Comparison of ENCODE assay signal across 10 mouse cellular contexts in genomic region chr11:98031443-98031770, GRCm38 (mm10). TPM values are rescaled to one million over a fixed set of nuclear protein-coding genes. Genes with fewer than 3 reads are reported as not detected.
DNase-seq lines count a peak whose midpoint lies in the region; ATAC-seq and TF ChIP-seq lines count a peak whose summit lies in the region.
"Had no signal": no experiment of that assay in that cellular context is flagged by ENCODE, and none has a peak within 500 bp of the region (broad histone marks: within the 10 kb centered on the region; RNA-seq: fewer than 3 reads in every experiment).

No protein-coding gene starts in this region.

- peak; percentile 51 for TF ChIP-seq POLR2A in myocyte (IDR thresholded peaks at IDR 0.05; ENCODE audit: insufficient read length, low read depth)
- TF ChIP-seq POLR2A in thymus, adult 2 months (IDR thresholded peaks at IDR 0.05; ENCODE audit: control insufficient read depth, extremely low read depth, insufficient read depth, low read length, poor library complexity), result no peak

- H3K4me1 ChIP-seq in hindbrain, embryonic 10.5 days (replicated peaks), result peaks cover 37% of the 10 kb centered on the region
- H3K4me1 ChIP-seq in hindbrain, embryonic 12.5 days, result peaks cover 28% of the 10 kb centered on the region
- no peaks in the 10 kb centered on the region; the same call in 1 of the 2 replicates for H3K4me1 ChIP-seq in thymus, adult 2 months (replicated peaks; ENCODE audit: control insufficient read depth, insufficient read depth, low read length)

- intact Hi-C loops in heart, postnatal 36 days (cut with DNase I), result loop anchor here (1.0 kb wide), 1 partner anchor 44 kb away; no protein-coding TSS in a partner anchor
- intact Hi-C loops in left cerebral cortex, postnatal 10 days (cut with DNase I), result loop anchor here (2.0 to 10.0 kb wide), 2 partner anchors 43 to 173 kb away; partner anchors contain the start of gene Cdk12

- no peak for ATAC-seq in hindbrain, embryonic 12.5 days (ENCODE audit: low FRiP score)

- WGBS in hindbrain, embryonic 10.5 days, result 10% methylated on average over 5 of the region's 5 CpGs
- 8% methylated on average over 5 of the region's 5 CpGs for WGBS in hindbrain, embryonic 12.5 days
- 23% methylated on average over 5 of the region's 5 CpGs for WGBS in thymus, adult 2 months

- no peak for TF ChIP-seq CTCF in thymus, adult 2 months (IDR thresholded peaks at IDR 0.05; ENCODE audit: borderline replicate concordance, control insufficient read depth, extremely low read depth, insufficient read depth, low read length, poor library complexity)

- H3K36me3 ChIP-seq in hindbrain, embryonic 10.5 days, result peaks cover 36% of the 10 kb centered on the region
- peaks cover 33% of the 10 kb centered on the region for H3K36me3 ChIP-seq in hindbrain, embryonic 12.5 days
- peaks cover 33% of the 10 kb centered on the region for H3K36me3 ChIP-seq in myocyte (ENCODE audit: control insufficient read depth, insufficient read depth)
- peaks cover 30% of the 10 kb centered on the region for H3K36me3 ChIP-seq in thymus, adult 2 months (ENCODE audit: control insufficient read depth, insufficient read depth, low read length)

- H3K27me3 ChIP-seq in hindbrain, embryonic 10.5 days (ENCODE audit: insufficient read depth, poor library complexity, severe bottlenecking), result peaks cover 17% of the 10 kb centered on the region
- H3K27me3 ChIP-seq in hindbrain, embryonic 12.5 days, result peaks cover under 1% of the 10 kb centered on the region
- no peaks in the 10 kb centered on the region for H3K27me3 ChIP-seq in myocyte (ENCODE audit: control insufficient read depth, insufficient read depth, insufficient read length)
- H3K27me3 ChIP-seq in thymus, adult 2 months (ENCODE audit: control insufficient read depth, insufficient read depth, low read length), result peaks cover 3% of the 10 kb centered on the region; the same call in 1 of the 2 replicates

- H3K27ac ChIP-seq in hindbrain, embryonic 10.5 days, result no peak overlapping the region
- no peak overlapping the region; the same call in 1 of the 2 replicates for H3K27ac ChIP-seq in hindbrain, embryonic 12.5 days
- no peak overlapping the region for H3K27ac ChIP-seq in thymus, adult 2 months (ENCODE audit: control insufficient read depth, insufficient read depth, low read length)
- H3K27ac ChIP-seq: embryonic facial prominence, embryonic 13.5 days had no signal

- no peaks in the 10 kb centered on the region for H3K9me3 ChIP-seq in hindbrain, embryonic 10.5 days
- no peaks in the 10 kb centered on the region for H3K9me3 ChIP-seq in hindbrain, embryonic 12.5 days (replicated peaks)
- H3K9me3 ChIP-seq: embryonic facial prominence, embryonic 13.5 days; megakaryocyte, embryonic 14.5 days had no signal

- peaks cover 21% of the 10 kb centered on the region for H3K79me2 ChIP-seq in myocyte (ENCODE audit: control insufficient read depth, insufficient read depth)

- no peak overlapping the region for H3ac ChIP-seq in myocyte (ENCODE audit: control insufficient read depth, insufficient read length)

- H3K9ac ChIP-seq in hindbrain, embryonic 12.5 days, result no peak overlapping the region
- H3K9ac ChIP-seq: embryonic facial prominence, embryonic 13.5 days had no signal

- no peak overlapping the region for H3K4me2 ChIP-seq in hindbrain, embryonic 12.5 days (replicated peaks)
- H3K4me2 ChIP-seq in myocyte (ENCODE audit: low read depth), result no peak overlapping the region
- H3K4me2 ChIP-seq: embryonic facial prominence, embryonic 13.5 days had no signal

- no peak overlapping the region for H3K4me3 ChIP-seq in hindbrain, embryonic 10.5 days
- H3K4me3 ChIP-seq in hindbrain, embryonic 12.5 days, result no peak overlapping the region
- H3K4me3 ChIP-seq in myocyte, result no peak overlapping the region
- no peak overlapping the region for H3K4me3 ChIP-seq in thymus, adult 2 months (ENCODE audit: control insufficient read depth, insufficient read depth, low read length)
- H3K4me3 ChIP-seq: embryonic facial prominence, embryonic 13.5 days; megakaryocyte, embryonic 14.5 days had no signal

- peak; percentile 84 for DNase-seq in hindbrain, embryonic 10.5 days (ENCODE audit: low spot score)
- DNase-seq in R1 (ENCODE audit: low read depth, low spot score), result peak; percentile 81
- peak; percentile 83 to 88 for DNase-seq in cerebellum, postnatal 36 days
- DNase-seq in heart, postnatal 36 days, result peak; percentile 81 to 88
- peak; percentile 76 to 81 for DNase-seq in left cerebral cortex, postnatal 10 days (ENCODE audit: extremely low spot score in 1 of 2, low spot score in 2 of 2)
- DNase-seq in thymus, adult 2 months, result peak; percentile 76

TF ChIP-seq in myocyte, 11 proteins besides CTCF, POLR2A, EP300 and RAD21:
- TF ChIP-seq TCF3 (IDR thresholded peaks at IDR 0.05; ENCODE audit: insufficient read length, low read depth), result no peak
- peak; percentile 85 for TF ChIP-seq POLR2AphosphoS2 (IDR thresholded peaks at IDR 0.05; ENCODE audit: insufficient read length, low read depth)

RNA-seq across cellular contexts. Expression of gene Rpl19, which starts 4.9 kb away (rescaled TPM):
- 1,011 and 1,145 TPM in 2 replicates for polyA plus RNA-seq in hindbrain, embryonic 10.5 days (2016; fragmentation: Nextera tagmentation; extraction: Ambion mirVana)
- 675 and 726 TPM in 2 replicates for polyA plus RNA-seq in hindbrain, embryonic 12.5 days (2016; fragmentation: Nextera tagmentation; extraction: Ambion mirVana)
- 100 to 1,000 TPM; 537 to 577 TPM for total RNA-seq in heart, postnatal 36 days (2021)
- total RNA-seq in left cerebral cortex, postnatal 10 days (2021), result 100 to 1,000 TPM; 571 to 605 TPM
- polyA plus RNA-seq in myocyte (2012; fragmentation: generic; extraction: Trizol), result 2,972 TPM
- polyA plus RNA-seq in thymus, adult 2 months (2012; rRNA removed), result 1,012 and 1,033 TPM in 2 replicates

RNA-seq across cellular contexts. Expression of gene Cacnb1, which starts 8.6 kb away (rescaled TPM):
- polyA plus RNA-seq in hindbrain, embryonic 10.5 days (2016; fragmentation: Nextera tagmentation; extraction: Ambion mirVana), result 7.6 and 22.9 TPM in 2 replicates
- polyA plus RNA-seq in hindbrain, embryonic 12.5 days (2016; fragmentation: Nextera tagmentation; extraction: Ambion mirVana), result 39.6 and 43.5 TPM in 2 replicates
- 1 to 10 TPM; 6.1 to 6.2 TPM for total RNA-seq in heart, postnatal 36 days (2021)
- total RNA-seq in left cerebral cortex, postnatal 10 days (2021), result 100 to 1,000 TPM; 118 to 121 TPM
- 163 TPM for polyA plus RNA-seq in myocyte (2012; fragmentation: generic; extraction: Trizol)
- polyA plus RNA-seq in thymus, adult 2 months (2012; rRNA removed), result 27.1 and 32.9 TPM in 2 replicates

RNA-seq across cellular contexts. Expression of gene Stac2, which starts 21.9 kb away (rescaled TPM):
- 1.1 and 1.5 TPM in 2 replicates for polyA plus RNA-seq in hindbrain, embryonic 10.5 days (2016; fragmentation: Nextera tagmentation; extraction: Ambion mirVana)
- 2.1 and 2.2 TPM in 2 replicates for polyA plus RNA-seq in hindbrain, embryonic 12.5 days (2016; fragmentation: Nextera tagmentation; extraction: Ambion mirVana)
- under 1 TPM in 1 of 2 experiments, not detected in 1; 0.17 TPM for total RNA-seq in heart, postnatal 36 days (2021)
- total RNA-seq in left cerebral cortex, postnatal 10 days (2021), result 10 to 100 TPM; 15.3 to 17.7 TPM
- polyA plus RNA-seq in myocyte (2012; fragmentation: generic; extraction: Trizol), result 41.7 TPM
- polyA plus RNA-seq in thymus, adult 2 months (2012; rRNA removed), result 0.50 and 0.55 TPM in 2 replicates

RNA-seq across cellular contexts. Expression of gene Arl5c, which starts 35.4 kb away (rescaled TPM):
- 13.3 and 16.2 TPM in 2 replicates for polyA plus RNA-seq in hindbrain, embryonic 10.5 days (2016; fragmentation: Nextera tagmentation; extraction: Ambion mirVana)
- 5.7 and 7.0 TPM in 2 replicates for polyA plus RNA-seq in hindbrain, embryonic 12.5 days (2016; fragmentation: Nextera tagmentation; extraction: Ambion mirVana)
- under 1 TPM; 0.65 to 0.80 TPM for total RNA-seq in heart, postnatal 36 days (2021)
- total RNA-seq in left cerebral cortex, postnatal 10 days (2021), result 1 to 10 TPM; 2.6 to 3.7 TPM
- polyA plus RNA-seq in myocyte (2012; fragmentation: generic; extraction: Trizol), result 2.1 TPM
- 181 and 217 TPM in 2 replicates for polyA plus RNA-seq in thymus, adult 2 months (2012; rRNA removed)

RNA-seq across cellular contexts. Expression of gene Plxdc1, which starts 45.2 kb away (rescaled TPM):
- polyA plus RNA-seq in hindbrain, embryonic 10.5 days (2016; fragmentation: Nextera tagmentation; extraction: Ambion mirVana), result 0.11 and 0.24 TPM in 2 replicates
- 0.13 and 0.26 TPM in 2 replicates for polyA plus RNA-seq in hindbrain, embryonic 12.5 days (2016; fragmentation: Nextera tagmentation; extraction: Ambion mirVana)
- 1 to 10 TPM; 5.1 to 6.2 TPM for total RNA-seq in heart, postnatal 36 days (2021)
- total RNA-seq in left cerebral cortex, postnatal 10 days (2021), result 1 to 10 TPM; 5.9 to 8.3 TPM
- polyA plus RNA-seq in myocyte (2012; fragmentation: generic; extraction: Trizol), result 2.7 TPM
- 77.5 and 94.1 TPM in 2 replicates for polyA plus RNA-seq in thymus, adult 2 months (2012; rRNA removed)

Comparison
In these comparisons a context has a peak if more than half of its experiments do, and no peak if none do; other contexts are left out.
1. RNA of gene Stac2, which starts 21.9 kb away (polyA plus RNA-seq): 41.7 TPM in myocyte (single experiment); 2.1 to 2.2 TPM in hindbrain, embryonic 12.5 days, 1.1 to 1.5 TPM in hindbrain, embryonic 10.5 days and 0.50 to 0.55 TPM in thymus, adult 2 months; every median in the first group is over 10 times any median in the second.
2. Peak in every context shown above with its lines, with median percentiles within 50 percentile points of each other: DNase-seq.